Mouse (Mus musculus): ENCODE measurements around the gene Isoc2b.
"Not testable (repeated sequence)": the region's sequence is repeated elsewhere in the genome, so short reads cannot be mapped to it uniquely, and the experiment has no call there.

The Isoc2b gene

GRCm38 (mm10) chr7:4830476-4830875 lies 39.6 kb downstream of the Isoc2b start:
- DNase-seq: no peak

GRCm38 (mm10) chr7:4825365-4825764 lies 44.7 kb downstream of the Isoc2b start:
- no peak for DNase-seq

DNA sequence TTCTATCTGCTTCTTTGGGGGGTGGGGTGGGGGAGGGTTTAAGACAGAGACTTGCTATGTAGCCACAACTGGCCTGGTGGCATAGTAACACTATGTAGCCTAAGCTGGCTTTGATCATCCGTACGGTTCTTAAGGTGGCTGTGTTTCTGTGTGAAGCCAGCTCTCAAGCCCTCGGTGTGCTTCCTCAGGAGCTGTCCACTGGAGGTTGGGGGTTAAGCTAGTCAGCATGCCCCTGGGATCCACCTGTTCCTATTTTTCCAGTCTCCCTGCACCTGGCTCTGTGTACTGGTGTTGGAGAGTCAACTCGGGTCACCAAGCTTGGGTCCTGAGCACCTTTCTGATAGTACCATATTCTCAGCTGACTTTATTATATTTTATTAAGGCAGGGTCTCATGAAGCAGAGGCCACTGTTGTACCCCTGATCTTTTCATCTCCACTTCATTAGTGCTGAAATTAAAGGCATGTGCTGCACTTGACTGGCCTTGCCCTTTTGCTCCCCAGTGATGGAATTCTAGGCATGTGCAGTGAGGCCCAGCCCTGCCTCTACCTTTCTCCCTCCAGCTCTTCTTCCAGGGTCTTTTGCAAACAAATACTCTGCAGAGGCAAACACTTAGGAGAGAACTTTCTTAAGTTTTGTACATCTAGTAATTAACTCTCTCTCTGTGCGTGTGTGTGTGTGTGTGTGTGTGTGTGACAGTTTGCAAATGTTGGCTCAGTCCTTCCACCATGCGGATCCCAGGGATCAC lies 47.7 kb downstream of the Isoc2b start:
- DNase-seq: no peak

DNA sequence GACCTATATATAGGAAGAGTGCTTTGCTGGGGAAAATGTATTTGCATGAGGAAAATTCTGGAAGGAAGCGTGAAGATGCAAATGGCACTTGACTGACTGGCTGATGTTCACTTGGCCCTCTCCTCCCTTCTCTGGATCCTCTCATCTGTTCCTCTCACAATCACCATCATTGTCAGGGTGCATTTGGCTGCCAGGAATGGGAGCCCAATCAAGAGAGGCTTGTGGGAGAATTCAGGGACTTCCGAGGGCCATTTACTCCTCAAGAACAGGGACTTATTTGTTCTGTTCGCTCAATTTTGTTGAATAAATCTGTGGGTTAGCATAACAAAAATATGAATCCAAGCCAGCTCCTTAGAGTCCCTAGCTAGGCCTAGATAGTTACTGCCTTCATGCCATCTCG lies 48.4 kb downstream of the Isoc2b start:
- DNase-seq: no peak

DNA sequence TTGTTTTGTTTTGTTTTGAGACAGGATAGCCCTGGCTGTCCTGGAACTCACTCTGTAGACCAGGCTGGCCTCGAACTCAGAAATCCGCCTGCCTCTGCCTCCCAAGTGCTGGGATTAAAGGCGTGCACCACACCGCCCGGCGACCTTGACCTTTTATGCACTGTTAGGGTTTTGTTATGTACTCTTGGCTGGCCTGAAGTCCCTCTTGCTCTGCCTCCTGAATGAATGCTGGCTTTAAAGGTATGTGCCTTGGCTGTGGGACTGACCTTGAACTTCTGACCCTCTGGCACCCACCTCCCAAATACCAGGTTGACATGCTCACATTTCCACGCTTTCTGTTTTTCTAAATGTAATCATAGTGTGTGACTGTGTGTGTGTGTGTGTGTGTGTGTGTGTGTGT lies 49.1 kb downstream of the Isoc2b start:
- DNase-seq: not testable (repeated sequence)

DNA sequence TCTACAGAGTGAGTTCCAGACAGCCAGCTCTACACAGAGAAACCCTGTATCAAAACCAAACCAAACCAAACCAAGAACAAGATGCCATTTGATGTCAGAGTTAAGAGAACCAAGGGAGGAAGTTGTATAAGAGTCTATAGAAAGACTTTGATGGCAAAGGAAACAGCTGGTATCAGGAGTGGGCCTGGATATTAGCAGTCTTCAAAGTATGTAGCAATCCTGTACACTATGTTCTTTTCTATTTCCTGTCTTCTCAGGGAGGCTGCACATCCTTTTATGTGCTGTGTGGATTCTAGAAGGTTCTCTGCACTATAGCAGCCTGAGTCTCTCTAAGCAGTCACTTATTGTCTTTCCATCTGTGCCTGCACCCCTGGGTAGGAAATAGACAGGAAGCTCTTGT lies 53.5 kb downstream of the Isoc2b start:
- DNase-seq: no peak

DNA sequence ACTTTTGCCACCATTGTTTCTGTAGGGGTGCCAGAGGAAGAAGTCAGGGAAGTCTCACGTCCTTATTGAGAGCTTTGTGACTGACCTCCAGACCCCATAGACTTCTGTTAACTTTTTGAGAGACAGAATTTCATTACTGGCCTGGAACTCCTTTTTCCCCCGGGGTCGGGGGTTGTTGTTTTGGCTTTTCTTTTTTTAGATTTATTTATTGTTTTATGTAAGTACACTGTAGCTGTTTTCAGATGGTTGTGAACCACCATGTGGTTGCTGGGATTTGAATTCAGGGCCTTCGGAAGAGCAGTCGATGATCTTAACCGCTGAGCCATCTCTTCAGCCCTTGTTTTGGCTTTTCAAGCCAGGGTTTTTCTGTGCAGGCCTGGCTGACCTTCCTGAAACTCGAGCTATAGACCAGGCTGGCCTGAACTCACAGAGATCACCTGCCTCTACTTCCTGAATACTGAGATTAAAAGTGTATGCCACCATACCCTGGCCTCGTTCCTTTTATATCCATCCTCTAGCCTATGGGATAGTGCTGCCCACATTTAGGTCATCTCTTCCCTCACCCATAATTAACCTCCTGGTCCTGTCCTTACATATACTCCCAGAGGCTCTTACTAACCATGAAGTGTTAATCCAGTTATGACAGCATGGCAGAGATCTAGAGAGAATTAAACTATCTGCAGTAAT lies 56.8 kb downstream of the Isoc2b start:
- DNase-seq: no peak

DNA sequence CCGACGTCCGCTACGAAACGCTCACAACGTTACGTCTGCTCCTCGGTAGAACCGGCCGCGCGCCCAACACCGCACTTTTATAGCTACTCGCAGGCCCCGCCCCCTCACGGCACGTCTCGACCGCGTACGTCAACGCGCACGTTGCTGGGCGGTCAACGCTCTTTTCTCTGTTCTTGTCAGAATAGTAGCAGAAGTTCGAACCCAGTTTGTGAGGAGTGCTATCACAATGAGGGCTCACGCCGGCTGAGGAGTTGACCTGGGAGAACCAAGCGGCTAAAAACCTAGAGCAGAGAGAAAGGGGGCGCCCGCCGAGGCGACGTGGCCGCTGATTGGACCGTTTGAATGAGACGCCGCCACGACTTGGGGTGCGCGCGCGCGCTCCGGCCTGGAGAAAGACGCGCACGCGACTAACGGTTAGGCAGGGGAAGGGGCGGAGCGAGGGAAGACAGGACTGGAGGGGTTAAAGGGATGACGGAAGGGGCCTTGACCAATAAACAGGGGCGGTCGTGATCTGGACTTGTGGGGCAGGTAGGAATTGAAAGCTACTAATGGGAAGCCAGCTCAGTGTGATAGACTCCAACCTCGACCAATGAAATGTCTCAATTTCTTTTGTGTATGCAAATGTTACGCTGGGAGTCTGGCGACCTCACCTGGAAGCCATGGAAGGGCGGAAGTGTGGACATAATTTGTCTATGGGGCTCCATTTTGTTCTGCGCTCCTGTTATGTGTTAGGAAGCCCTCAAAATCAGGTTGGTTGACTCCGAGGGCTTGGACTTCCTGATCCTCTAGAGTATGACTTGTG lies 57.6 kb downstream of the Isoc2b start, which contains the start of gene Ube2s:
Gene Ube2s, minus strand, starts transcription at position 288 of the 802 bp plus-strand sequence.
- DNase-seq: peak; percentile 100

DNA sequence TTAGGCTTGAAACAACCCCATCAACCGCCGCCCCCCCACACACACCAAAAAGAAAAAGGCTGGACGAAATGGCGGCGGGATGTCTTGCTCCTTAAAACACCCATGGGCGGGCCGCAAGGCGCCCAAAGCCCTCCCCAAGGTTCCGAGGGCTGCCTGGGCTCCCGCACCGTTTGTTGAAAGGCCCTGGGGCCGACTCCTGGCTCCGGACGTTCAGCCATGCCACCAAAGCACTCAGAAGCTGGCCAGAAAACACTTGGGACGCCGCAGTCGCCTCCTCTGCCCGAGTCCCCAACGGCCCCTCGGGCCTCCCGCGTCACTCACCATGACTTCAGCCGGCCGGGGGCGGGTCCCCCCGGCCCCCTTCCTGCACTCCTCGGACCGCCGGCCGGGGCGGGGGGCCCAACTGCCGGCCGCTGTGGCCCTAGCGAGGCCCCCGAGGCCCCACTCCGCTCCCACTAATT lies 58.2 kb downstream of the Isoc2b start:
- peak; percentile 81 for DNase-seq

DNA sequence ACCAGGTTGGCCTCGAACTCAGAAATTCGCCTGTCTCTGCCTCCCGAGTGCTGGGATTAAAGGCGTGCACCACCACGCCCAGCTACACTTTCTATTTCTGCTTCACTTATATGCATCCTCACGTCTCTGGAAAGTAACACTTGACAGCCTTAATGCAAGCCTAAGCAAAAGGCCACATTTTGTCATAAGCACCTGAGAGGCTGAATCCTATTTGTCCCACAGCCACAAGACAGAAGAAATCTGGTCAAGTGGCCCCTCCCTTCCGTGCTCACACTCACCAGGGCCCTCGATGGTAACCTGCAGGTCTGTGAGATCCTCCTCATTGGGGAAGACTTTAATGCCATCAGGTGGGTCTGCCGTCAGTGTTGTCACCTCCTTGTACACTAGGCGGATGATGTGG lies 58.9 kb downstream of the Isoc2b start:
- DNase-seq: peak; percentile 40

DNA sequence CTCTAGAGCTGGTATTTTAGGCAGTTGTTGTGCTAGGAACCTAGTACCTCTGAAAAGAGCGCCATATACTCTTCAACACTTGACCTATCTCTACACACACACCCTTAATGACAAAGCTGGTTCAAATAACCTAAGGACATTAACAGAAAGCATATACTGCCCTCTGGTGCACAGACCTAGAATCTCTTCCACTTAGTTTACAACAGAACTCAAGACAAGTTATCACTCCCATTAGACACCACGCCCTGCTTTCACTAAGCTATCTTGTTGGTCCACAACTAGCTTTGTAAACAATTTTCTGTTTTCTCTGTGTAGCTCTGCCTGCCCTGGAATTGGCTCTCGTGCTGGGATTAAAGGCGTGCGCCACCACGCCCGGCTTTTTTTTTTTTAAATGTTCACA lies 63.3 kb downstream of the Isoc2b start:
- no peak for DNase-seq

- no peak for DNase-seq
These were observed 67.8 kb downstream of the Isoc2b start for GRCm38 (mm10) chr7:4802247-4802646.

GRCm38 (mm10) chr7:4795767-4796433 lies 74.2 kb downstream of the Isoc2b start:
- peak; percentile 51 for DNase-seq
